Mouse (Mus musculus): Measurements from ENCODE around the gene Emc3. TPM values are rescaled to one million over a fixed set of nuclear protein-coding genes. Genes with fewer than 3 reads are reported as not detected.

The Emc3 gene
- polyA plus RNA-seq, 1 experiment from 2014 or later = 47.5 TPM

DNA sequence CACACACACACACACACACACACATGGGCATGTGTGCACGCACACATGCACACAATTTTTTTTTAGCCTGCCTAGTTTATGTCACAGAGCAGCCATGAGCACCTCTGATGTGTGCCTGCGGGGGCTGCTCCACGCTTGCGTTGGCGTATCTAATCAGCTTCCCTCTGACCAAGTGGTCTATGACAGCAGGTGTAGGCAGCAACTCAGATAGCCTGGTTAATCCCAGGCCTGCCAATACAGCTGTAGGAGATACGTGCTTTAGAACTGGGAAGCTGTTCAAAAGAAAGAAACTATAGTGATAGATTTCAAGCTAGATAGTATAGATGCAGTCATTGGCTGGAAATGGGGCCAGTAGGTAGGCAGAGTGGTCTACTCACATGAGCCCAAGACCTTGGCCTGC lies 57.7 kb downstream of the Emc3 start:
- no peak for ATAC-seq (ENCODE audit: low read depth)

DNA sequence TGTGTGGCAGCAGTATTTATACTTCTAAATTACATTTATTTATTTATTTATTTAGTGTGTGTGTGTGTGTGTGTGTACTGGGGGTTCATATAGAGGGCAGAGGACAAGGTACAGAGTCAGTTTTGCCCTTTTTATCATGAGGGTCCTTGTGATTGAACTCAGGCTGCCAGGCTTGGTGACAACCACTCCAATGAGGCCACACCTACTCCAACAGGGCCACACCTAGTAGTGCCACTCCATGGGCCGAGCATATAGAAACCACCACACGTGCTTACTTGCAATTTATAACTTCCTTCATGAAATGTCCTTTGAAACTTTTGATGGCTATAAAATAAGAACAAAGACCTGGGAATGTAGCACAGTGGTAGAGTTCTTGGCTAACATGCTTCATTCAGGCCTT lies 58.2 kb downstream of the Emc3 start:
- peaks cover 43% of the 10 kb centered on the region for H3K27me3 ChIP-seq
- H3K9ac ChIP-seq = no peak overlapping the region
- no peaks in the 10 kb centered on the region for H3K36me3 ChIP-seq
- WGBS (ENCODE audit: insufficient replicate concordance) = 22% methylated on average over 2 of the region's 2 CpGs
- no peak for ATAC-seq (ENCODE audit: low read depth)
- H3K9me3 ChIP-seq (replicated peaks) = no peaks in the 10 kb centered on the region
- H3K27ac ChIP-seq = no peak overlapping the region
- H3K4me3 ChIP-seq (replicated peaks) = no peak overlapping the region
- H3K4me2 ChIP-seq = no peak overlapping the region
- DNase-seq = no peak
- peaks cover 28% of the 10 kb centered on the region for H3K4me1 ChIP-seq (replicated peaks)

More for the DNA sequence above, 57.7 kb downstream of the Emc3 start:
- no peak for DNase-seq
- Histone ChIP-seq H3K9ac (no peak overlapping the region), H3K27me3 (peaks cover 47% of the 10 kb centered on the region), H3K27ac (no peak overlapping the region), H3K9me3 (replicated peaks) (no peaks in the 10 kb centered on the region), H3K4me1 (replicated peaks) (peaks cover 26% of the 10 kb centered on the region), H3K36me3 (no peaks in the 10 kb centered on the region), H3K4me2 (no peak overlapping the region), H3K4me3 (replicated peaks) (no peak overlapping the region)
- WGBS (ENCODE audit: insufficient replicate concordance) = 62% methylated on average over 6 of the region's 6 CpGs

DNA sequence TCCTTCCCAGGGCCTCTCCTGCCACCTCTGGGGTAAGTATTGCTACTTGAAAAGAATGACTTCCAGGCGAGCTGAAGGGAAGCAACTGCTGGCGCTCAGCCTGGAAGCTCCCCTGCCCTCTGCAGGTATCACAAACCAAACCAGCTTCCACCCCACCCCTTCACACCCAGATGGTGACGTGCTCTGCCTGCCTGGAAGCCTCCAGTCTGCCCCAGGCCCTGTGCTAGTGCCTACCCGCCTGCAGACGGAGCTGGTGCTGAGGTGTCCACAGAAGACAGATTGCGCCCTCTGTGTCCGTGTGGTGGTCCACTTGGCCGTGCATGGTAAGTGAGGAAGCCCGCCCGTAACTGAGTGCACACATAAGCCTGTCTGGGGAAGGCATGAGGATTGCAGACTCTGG lies 59.4 kb downstream of the Emc3 start:
- Histone ChIP-seq H3K4me2 (0 out of 2 replicates have a peak overlapping the region, but pooled peaks have one; percentile 52), H3K9me3 (replicated peaks) (no peaks in the 10 kb centered on the region), H3K27me3 (peaks cover 40% of the 10 kb centered on the region), H3K4me3 (replicated peaks) (no peak overlapping the region), H3K4me1 (replicated peaks) (peaks cover 28% of the 10 kb centered on the region), H3K36me3 (no peaks in the 10 kb centered on the region), H3K27ac (no peak overlapping the region), H3K9ac (no peak overlapping the region)
- no peak for ATAC-seq (ENCODE audit: low read depth)
- no peak for DNase-seq
- WGBS (ENCODE audit: insufficient replicate concordance) = 60% methylated on average over 10 of the region's 10 CpGs

DNA sequence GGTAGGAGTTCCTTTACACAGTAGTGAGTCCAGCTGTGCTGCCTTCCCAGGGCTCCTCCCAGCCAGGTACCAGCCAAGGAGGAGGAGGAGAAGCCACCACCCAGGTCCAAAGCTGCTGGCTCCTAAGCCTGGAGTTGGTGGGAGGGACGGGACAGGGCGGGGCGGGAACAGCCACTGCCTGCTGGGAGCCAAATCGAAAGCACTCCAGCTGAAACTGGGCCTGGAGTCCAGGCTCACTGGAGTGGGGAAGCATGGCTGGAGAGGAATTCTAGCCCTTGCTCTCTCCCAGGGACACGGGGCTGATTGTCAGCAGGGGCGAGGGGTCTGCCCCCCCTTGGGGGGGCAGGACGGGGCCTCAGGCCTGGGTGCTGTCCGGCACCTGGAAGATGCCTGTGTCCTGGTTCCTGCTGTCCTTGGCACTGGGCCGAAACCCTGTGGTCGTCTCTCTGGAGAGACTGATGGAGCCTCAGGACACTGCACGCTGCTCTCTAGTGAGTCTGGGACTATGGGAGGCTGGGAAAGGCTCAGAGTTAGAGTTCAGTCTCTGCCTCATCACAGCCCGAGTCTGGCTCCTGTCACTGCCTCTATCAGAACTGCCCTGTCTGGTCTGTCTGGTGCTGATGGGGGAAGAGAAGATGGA lies 60.0 kb downstream of the Emc3 start, which contains the start of gene Il17rc:
Gene Il17rc, plus strand, starts transcription at position 131 of the 640 bp plus-strand sequence.
- Histone ChIP-seq H3K27me3 (peaks cover 34% of the 10 kb centered on the region), H3K27ac (no peak within 1 kb of the TSS), H3K9me3 (replicated peaks) (no peaks in the 10 kb centered on the region), H3K4me2 (peak within 1 kb of the TSS; percentile 52), H3K36me3 (no peaks in the 10 kb centered on the region), H3K9ac (peak within 1 kb of the TSS; percentile 51), H3K4me3 (replicated peaks) (peak within 1 kb of the TSS; percentile 36), H3K4me1 (replicated peaks) (peaks cover 28% of the 10 kb centered on the region)
- no peak for DNase-seq
- 42% methylated on average over 12 of the region's 12 CpGs for WGBS (ENCODE audit: insufficient replicate concordance)
- ATAC-seq (ENCODE audit: low read depth) = 0 out of 2 replicates have a peak, but pooled peaks have one; percentile 4

DNA sequence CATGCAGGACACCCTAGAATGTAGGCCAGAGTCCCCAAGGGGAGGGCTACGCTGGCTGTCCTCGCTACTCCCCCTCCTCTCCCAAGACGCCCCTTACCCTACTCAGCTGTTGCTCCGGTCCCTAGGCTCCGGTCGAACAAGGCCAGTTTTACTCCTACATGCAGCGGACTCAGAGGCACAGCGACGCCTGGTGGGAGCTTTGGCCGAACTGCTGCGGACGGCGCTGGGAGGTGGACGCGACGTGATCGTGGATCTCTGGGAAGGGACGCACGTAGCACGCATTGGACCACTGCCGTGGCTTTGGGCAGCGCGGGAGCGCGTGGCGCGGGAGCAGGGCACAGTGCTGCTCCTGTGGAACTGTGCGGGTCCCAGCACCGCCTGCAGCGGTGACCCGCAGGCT lies 62.0 kb downstream of the Emc3 start:
- Histone ChIP-seq H3K4me3 (replicated peaks) (peak overlapping the region; percentile 45), H3K4me2 (peak overlapping the region; percentile 70), H3K4me1 (replicated peaks) (peaks cover 28% of the 10 kb centered on the region), H3K9me3 (replicated peaks) (no peaks in the 10 kb centered on the region), H3K27me3 (peaks cover 30% of the 10 kb centered on the region), H3K27ac (no peak overlapping the region), H3K36me3 (no peaks in the 10 kb centered on the region), H3K9ac (peak overlapping the region; percentile 50; the same call in 1 of the 2 replicates)
- WGBS (ENCODE audit: insufficient replicate concordance) = 2% methylated on average over 31 of the region's 31 CpGs
- DNase-seq = peak; percentile 41
- ATAC-seq (ENCODE audit: low read depth) = peak; percentile 56

DNA sequence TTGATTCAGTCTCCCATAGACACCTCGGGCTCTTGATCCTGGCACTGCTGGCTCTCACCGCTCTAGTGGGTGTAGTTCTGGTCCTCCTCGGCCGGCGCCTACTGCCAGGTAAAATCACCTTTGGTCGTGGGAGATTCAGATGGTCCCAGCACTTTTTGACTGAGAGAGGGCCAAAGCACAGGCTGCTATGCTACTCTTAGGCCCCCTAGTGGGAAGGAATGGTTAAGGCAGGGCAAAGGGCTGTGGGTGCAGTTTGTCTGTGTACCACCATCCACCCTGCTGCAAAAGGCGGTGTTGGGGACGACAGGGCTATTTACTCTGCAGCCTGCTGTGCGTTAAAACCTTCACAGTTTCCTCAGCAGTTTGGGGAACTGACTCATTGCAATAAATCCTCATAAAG lies 62.4 kb downstream of the Emc3 start:
- Histone ChIP-seq H3K27ac (no peak overlapping the region), H3K4me3 (replicated peaks) (peak overlapping the region; percentile 45), H3K9ac (peak overlapping the region; percentile 50; the same call in 1 of the 2 replicates), H3K9me3 (replicated peaks) (no peaks in the 10 kb centered on the region), H3K4me2 (peak overlapping the region; percentile 70), H3K4me1 (replicated peaks) (peaks cover 28% of the 10 kb centered on the region), H3K36me3 (no peaks in the 10 kb centered on the region), H3K27me3 (peaks cover 28% of the 10 kb centered on the region)
- ATAC-seq (ENCODE audit: low read depth) (peak; percentile 55), DNase-seq (peak; percentile 53)
- 6% methylated on average over 9 of the region's 9 CpGs for WGBS (ENCODE audit: insufficient replicate concordance)

DNA sequence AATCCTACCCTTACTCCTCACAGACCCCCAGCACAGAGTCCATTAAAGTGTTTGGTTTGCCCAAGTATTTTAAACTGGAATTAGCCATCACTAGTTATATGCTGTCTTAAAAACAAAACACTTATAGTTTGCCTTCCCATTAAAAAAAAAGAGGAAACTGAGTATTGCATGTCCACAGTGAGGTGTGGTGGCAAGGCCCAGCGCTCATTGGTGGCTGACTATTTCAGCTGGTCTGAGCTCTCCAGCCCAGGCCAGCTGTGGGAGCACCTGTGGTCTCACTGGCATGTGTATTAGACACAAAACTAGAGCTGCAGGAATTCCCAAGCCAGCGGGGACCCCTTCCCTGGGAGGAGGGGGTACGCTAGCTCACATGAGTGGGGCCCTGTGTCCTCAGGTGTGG lies 62.9 kb downstream of the Emc3 start:
- Histone ChIP-seq H3K4me2 (0 out of 2 replicates have a peak overlapping the region, but pooled peaks have one; percentile 70), H3K27me3 (peaks cover 28% of the 10 kb centered on the region)
- 60% methylated on average over 3 of the region's 3 CpGs for WGBS (ENCODE audit: insufficient replicate concordance)

DNA sequence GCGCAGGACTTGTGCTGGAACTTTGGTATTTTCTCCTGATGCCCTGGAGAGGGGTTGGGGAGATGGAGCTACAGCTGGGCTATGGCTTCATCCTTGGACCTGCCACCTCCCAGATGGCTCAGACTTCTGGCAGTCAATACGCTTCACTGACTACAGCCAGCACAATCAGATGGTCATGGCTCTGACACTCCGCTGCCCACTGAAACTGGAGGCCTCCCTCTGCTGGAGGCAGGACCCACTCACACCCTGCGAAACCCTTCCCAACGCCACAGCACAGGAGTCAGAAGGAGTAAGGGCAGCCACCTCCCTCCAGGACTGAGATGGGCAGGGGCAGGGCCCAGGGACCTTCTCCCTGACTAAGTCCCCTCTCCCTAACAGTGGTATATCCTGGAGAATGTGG lies 65.8 kb downstream of the Emc3 start:
- Histone ChIP-seq H3K4me1 (replicated peaks) (peaks cover 13% of the 10 kb centered on the region), H3K9me3 (replicated peaks) (no peaks in the 10 kb centered on the region), H3K9ac (no peak overlapping the region), H3K36me3 (no peaks in the 10 kb centered on the region), H3K27me3 (peaks cover 18% of the 10 kb centered on the region), H3K4me3 (replicated peaks) (no peak overlapping the region), H3K27ac (no peak overlapping the region), H3K4me2 (no peak overlapping the region)
- WGBS (ENCODE audit: insufficient replicate concordance) = 59% methylated on average over 5 of the region's 5 CpGs
- ATAC-seq (ENCODE audit: low read depth) = no peak
- no peak for DNase-seq

More for the DNA sequence above, 62.9 kb downstream of the Emc3 start:
- H3K4me3 ChIP-seq (replicated peaks) = no peak overlapping the region
- DNase-seq = no peak
- H3K9me3 ChIP-seq (replicated peaks) = no peaks in the 10 kb centered on the region
- ATAC-seq (ENCODE audit: low read depth) = no peak
- H3K9ac ChIP-seq = no peak overlapping the region
- no peak overlapping the region for H3K27ac ChIP-seq
- peaks cover 28% of the 10 kb centered on the region for H3K4me1 ChIP-seq (replicated peaks)
- no peaks in the 10 kb centered on the region for H3K36me3 ChIP-seq

Small RNA genes lying within 50 kb of the gene (microRNA-seq; reads per million reads assigned to microRNA genes)
- gene Gm23365 = not detected

Other genes with a start within 250 kb of the Emc3 start
- 0.17 TPM in 1 of 2 replicates, not detected in the other for gene Cpne9, start 249.3 kb downstream of the Emc3 start, polyA plus RNA-seq (2015; fragmentation: Nextera tagmentation; extraction: Ambion mirVana)
- 7.5 and 9.2 TPM in 2 replicates for gene Brpf1, start 224.5 kb downstream of the Emc3 start, polyA plus RNA-seq (2015; fragmentation: Nextera tagmentation; extraction: Ambion mirVana)
- 5.6 and 6.8 TPM in 2 replicates for gene Ogg1, start 204.7 kb downstream of the Emc3 start, polyA plus RNA-seq (2015; fragmentation: Nextera tagmentation; extraction: Ambion mirVana)
- gene Camk1, start 187.7 kb downstream of the Emc3 start, polyA plus RNA-seq (2015; fragmentation: Nextera tagmentation; extraction: Ambion mirVana) = 19.9 and 22.6 TPM in 2 replicates
- gene Tada3, start 153.8 kb downstream of the Emc3 start, polyA plus RNA-seq (2015; fragmentation: Nextera tagmentation; extraction: Ambion mirVana) = 22.6 TPM in 2 replicates
- gene Arpc4, start 153.5 kb downstream of the Emc3 start, polyA plus RNA-seq (2015; fragmentation: Nextera tagmentation; extraction: Ambion mirVana) = 262 and 272 TPM in 2 replicates
- gene Ttll3, start 142.4 kb downstream of the Emc3 start, polyA plus RNA-seq (2015; fragmentation: Nextera tagmentation; extraction: Ambion mirVana) = 0.62 and 0.85 TPM in 2 replicates
- 13.4 and 19.2 TPM in 2 replicates for gene Rpusd3, start 112.3 kb downstream of the Emc3 start, polyA plus RNA-seq (2015; fragmentation: Nextera tagmentation; extraction: Ambion mirVana)
- 0.10 TPM in 1 of 2 replicates, not detected in the other for gene Cidec, start 95.9 kb downstream of the Emc3 start, polyA plus RNA-seq (2015; fragmentation: Nextera tagmentation; extraction: Ambion mirVana)
- gene Jagn1, start 89.1 kb downstream of the Emc3 start, polyA plus RNA-seq (2015; fragmentation: Nextera tagmentation; extraction: Ambion mirVana) = 51.8 and 53.3 TPM in 2 replicates
- 0.16 and 0.20 TPM in 2 replicates for gene Il17re, start 73.2 kb downstream of the Emc3 start, polyA plus RNA-seq (2015; fragmentation: Nextera tagmentation; extraction: Ambion mirVana)
- gene Il17rc, start 60.2 kb downstream of the Emc3 start, polyA plus RNA-seq (2015; fragmentation: Nextera tagmentation; extraction: Ambion mirVana) = 5.3 and 6.2 TPM in 2 replicates
- 7.4 and 8.0 TPM in 2 replicates for gene Creld1, start 48.4 kb downstream of the Emc3 start, polyA plus RNA-seq (2015; fragmentation: Nextera tagmentation; extraction: Ambion mirVana)
- 0.07 TPM in 2 replicates for gene Prrt3, start 29.7 kb downstream of the Emc3 start, polyA plus RNA-seq (2015; fragmentation: Nextera tagmentation; extraction: Ambion mirVana)
- gene Fancd2, start within 50 bp of the Emc3 start, polyA plus RNA-seq (2015; fragmentation: Nextera tagmentation; extraction: Ambion mirVana) = 9.7 and 11.0 TPM in 2 replicates
- 0.09 TPM in 1 of 2 replicates, not detected in the other for gene Fancd2os, start 69.1 kb upstream of the Emc3 start, polyA plus RNA-seq (2015; fragmentation: Nextera tagmentation; extraction: Ambion mirVana)
- gene Brk1, start 73.1 kb upstream of the Emc3 start, polyA plus RNA-seq (2015; fragmentation: Nextera tagmentation; extraction: Ambion mirVana) = 101 and 104 TPM in 2 replicates
- 7.8 and 9.4 TPM in 2 replicates for gene Vhl, start 92.3 kb upstream of the Emc3 start, polyA plus RNA-seq (2015; fragmentation: Nextera tagmentation; extraction: Ambion mirVana)
- 12.1 and 14.9 TPM in 2 replicates for gene Irak2, start 106.8 kb upstream of the Emc3 start, polyA plus RNA-seq (2015; fragmentation: Nextera tagmentation; extraction: Ambion mirVana)
- 0.94 and 1.0 TPM in 2 replicates for gene Tatdn2, start 165.4 kb upstream of the Emc3 start, polyA plus RNA-seq (2015; fragmentation: Nextera tagmentation; extraction: Ambion mirVana)
- gene Ghrl, start 188.2 kb upstream of the Emc3 start, polyA plus RNA-seq (2015; fragmentation: Nextera tagmentation; extraction: Ambion mirVana) = not detected in 2 replicates
- 147 and 150 TPM in 2 replicates for gene Sec13, start 209.1 kb upstream of the Emc3 start, polyA plus RNA-seq (2015; fragmentation: Nextera tagmentation; extraction: Ambion mirVana)